ENCODE assay signal across 32 mouse cellular contexts in genomic region chr5:107064922-107065321, GRCm38 (mm10).
DNase-seq lines count a peak whose midpoint lies in the region; ATAC-seq and TF ChIP-seq lines count a peak whose summit lies in the region.
"Had no signal": no experiment of that assay in that cellular context is flagged by ENCODE, and none has a peak within 500 bp of the region (broad histone marks: within the 10 kb centered on the region; RNA-seq: fewer than 3 reads in every experiment).

No protein-coding gene starts in this region.

- no peaks in the 10 kb centered on the region for H3K79me2 ChIP-seq in heart, adult 2 months (replicated peaks; ENCODE audit: control insufficient read depth, insufficient read depth, low read length)

- DNase-seq in gastrocnemius, adult 2 months = no peak
- DNase-seq in gastrocnemius, postnatal 4 days (ENCODE audit: low spot score in 2 of 2) = no peak
- DNase-seq in heart, adult 2 months = no peak
- DNase-seq in heart, postnatal 36 days = no peak
- peak; percentile 18 for DNase-seq in limb, embryonic 11.5 days (ENCODE audit: low spot score)
- no peak for DNase-seq in limb, embryonic 10.5 days (ENCODE audit: low spot score)
- DNase-seq: adrenal gland, adult 2 months; adrenal gland, postnatal 25 days; B cell, adult 2 months; cerebellum, adult 11-12 months; cerebellum, adult 8-10 months; cerebellum, postnatal 10 days; cerebellum, postnatal 36 days; embryo, embryonic 11 days; gastrocnemius, postnatal 14 days; heart, postnatal 14 days; kidney, adult 11 months; kidney, adult 8-10 months had no signal

- peaks cover 2% of the 10 kb centered on the region; the same call in 1 of the 2 replicates for H3K4me1 ChIP-seq in heart, adult 2 months (ENCODE audit: control insufficient read depth, insufficient read depth, low read length)
- H3K4me1 ChIP-seq in limb, embryonic 11.5 days (ENCODE audit: control insufficient read depth, insufficient read depth, low read length) = no peaks in the 10 kb centered on the region
- H3K4me1 ChIP-seq in limb, embryonic 10.5 days = peaks cover 7% of the 10 kb centered on the region
- H3K4me1 ChIP-seq: embryonic facial prominence, embryonic 13.5 days; forebrain, embryonic 15.5 days; hindbrain, embryonic 13.5 days; intestine, embryonic 15.5 days had no signal

- TF ChIP-seq EP300 in heart, adult 2 months (IDR thresholded peaks at IDR 0.05; ENCODE audit: insufficient read depth, low read depth, low read length) = no peak

- H3K27ac ChIP-seq in gastrocnemius, adult 2 months = peak overlapping the region; percentile 44
- H3K27ac ChIP-seq in heart, adult 2 months = peak overlapping the region; percentile 15; the same call in 1 of the 2 replicates
- H3K27ac ChIP-seq in limb, embryonic 11.5 days (replicated peaks; ENCODE audit: low read depth, low read length) = no peak overlapping the region
- no peak overlapping the region for H3K27ac ChIP-seq in limb, embryonic 10.5 days
- H3K27ac ChIP-seq: embryonic facial prominence, embryonic 10.5 days; embryonic facial prominence, embryonic 13.5 days; forebrain, embryonic 12.5 days; forebrain, embryonic 15.5 days; heart, embryonic 15.5 days; hindbrain, embryonic 10.5 days; hindbrain, embryonic 13.5 days; intestine, embryonic 15.5 days had no signal

- H3K4me3 ChIP-seq in gastrocnemius, adult 2 months = no peak overlapping the region
- no peak overlapping the region for H3K4me3 ChIP-seq in heart, adult 2 months
- no peak overlapping the region for H3K4me3 ChIP-seq in limb, embryonic 11.5 days (ENCODE audit: low read depth, low read length)
- no peak overlapping the region for H3K4me3 ChIP-seq in limb, embryonic 10.5 days
- H3K4me3 ChIP-seq: embryonic facial prominence, embryonic 10.5 days; embryonic facial prominence, embryonic 13.5 days; erythroblast, embryonic 14.5 days; forebrain, embryonic 12.5 days; forebrain, embryonic 15.5 days; heart, embryonic 12.5 days; heart, embryonic 15.5 days; hindbrain, embryonic 10.5 days; hindbrain, embryonic 13.5 days; intestine, embryonic 15.5 days had no signal

- peaks cover 3% of the 10 kb centered on the region; the same call in 1 of the 2 replicates for H3K9me3 ChIP-seq in limb, embryonic 11.5 days (ENCODE audit: control insufficient read depth, low read length)
- H3K9me3 ChIP-seq in limb, embryonic 10.5 days (replicated peaks) = no peaks in the 10 kb centered on the region
- H3K9me3 ChIP-seq: embryonic facial prominence, embryonic 10.5 days; embryonic facial prominence, embryonic 13.5 days; forebrain, embryonic 12.5 days; forebrain, embryonic 15.5 days; G1E; heart, embryonic 15.5 days; hindbrain, embryonic 13.5 days; intestine, embryonic 15.5 days had no signal

- 82% methylated on average over 5 of the region's 5 CpGs for WGBS in heart, adult 2 months
- WGBS in limb, embryonic 11.5 days = 80% methylated on average over 5 of the region's 5 CpGs
- 77% methylated on average over 5 of the region's 5 CpGs for WGBS in limb, embryonic 10.5 days

- no peaks in the 10 kb centered on the region for H3K27me3 ChIP-seq in heart, adult 2 months (ENCODE audit: control insufficient read depth, insufficient read depth, low read length)
- H3K27me3 ChIP-seq in limb, embryonic 11.5 days (ENCODE audit: control insufficient read depth, insufficient read depth, low read length) = no peaks in the 10 kb centered on the region
- no peaks in the 10 kb centered on the region for H3K27me3 ChIP-seq in limb, embryonic 10.5 days (ENCODE audit: low read depth, poor library complexity, severe bottlenecking)
- H3K27me3 ChIP-seq: CH12.LX; embryonic facial prominence, embryonic 13.5 days; forebrain, embryonic 15.5 days; heart, embryonic 12.5 days; heart, embryonic 15.5 days; hindbrain, embryonic 13.5 days; intestine, embryonic 15.5 days; Patski had no signal

- no peak overlapping the region for H3K9ac ChIP-seq in heart, adult 2 months (ENCODE audit: low read depth, low read length)
- H3K9ac ChIP-seq in limb, embryonic 11.5 days (ENCODE audit: low read length) = no peak overlapping the region
- H3K9ac ChIP-seq: embryonic facial prominence, embryonic 13.5 days; forebrain, embryonic 12.5 days; forebrain, embryonic 15.5 days; heart, embryonic 12.5 days; heart, embryonic 15.5 days; hindbrain, embryonic 13.5 days; intestine, embryonic 15.5 days had no signal

- no peak for ATAC-seq in limb, embryonic 11.5 days (ENCODE audit: insufficient number of reproducible peaks, low FRiP score, low TSS enrichment, low read depth)
- ATAC-seq: forebrain, embryonic 15.5 days; hindbrain, embryonic 16.5 days; intestine, embryonic 15.5 days; Patski had no signal

- TF ChIP-seq POLR2A in heart, adult 2 months (IDR thresholded peaks at IDR 0.05; ENCODE audit: insufficient read depth, low read depth, low read length) = no peak

- H3K4me2 ChIP-seq in limb, embryonic 11.5 days (ENCODE audit: low read depth, severe bottlenecking) = no peak overlapping the region
- H3K4me2 ChIP-seq: embryonic facial prominence, embryonic 13.5 days; forebrain, embryonic 12.5 days; forebrain, embryonic 15.5 days; heart, embryonic 12.5 days; heart, embryonic 15.5 days; hindbrain, embryonic 13.5 days; intestine, embryonic 15.5 days had no signal

- H3K36me3 ChIP-seq in heart, adult 2 months (ENCODE audit: control insufficient read depth, insufficient read depth, low read length) = peaks cover 2% of the 10 kb centered on the region
- H3K36me3 ChIP-seq in limb, embryonic 11.5 days (ENCODE audit: control insufficient read depth, insufficient read depth, low read length) = no peaks in the 10 kb centered on the region
- H3K36me3 ChIP-seq in limb, embryonic 10.5 days = no peaks in the 10 kb centered on the region
- H3K36me3 ChIP-seq: embryonic facial prominence, embryonic 10.5 days; embryonic facial prominence, embryonic 13.5 days; forebrain, embryonic 12.5 days; forebrain, embryonic 15.5 days; G1E; heart, embryonic 12.5 days; heart, embryonic 15.5 days; hindbrain, embryonic 10.5 days; hindbrain, embryonic 13.5 days; intestine, embryonic 15.5 days had no signal

- intact Hi-C loops in gastrocnemius, adult 2 months (cut with DNase I) = no loop called here
- intact Hi-C loops in heart, adult 2 months (cut with DNase I) = no loop called here
- intact Hi-C loops in heart, postnatal 36 days (cut with DNase I) = loop anchor here (5.0 kb wide), 2 partner anchors 57 to 68 kb away; no protein-coding TSS in a partner anchor

- TF ChIP-seq CTCF in gastrocnemius, adult 2 months (IDR thresholded peaks at IDR 0.05) = no peak
- TF ChIP-seq CTCF in heart, adult 2 months (IDR thresholded peaks at IDR 0.05) = no peak

Comparison
In these comparisons a context has a peak if more than half of its experiments do, and no peak if none do; other contexts are left out.
1. H3K27ac ChIP-seq: peak in gastrocnemius, adult 2 months (single experiment) and heart, adult 2 months (single experiment); none in limb, embryonic 11.5 days (single experiment) and limb, embryonic 10.5 days (single experiment).